Mouse (Mus musculus): ENCODE data around the gene Zbtb20. TPM values are rescaled to one million over a fixed set of nuclear protein-coding genes. Genes with fewer than 3 reads are reported as not detected.

Zbtb20 gene
- total and polyA plus RNA-seq, 3 experiments = 1.8 to 18.1 (median 6.6) TPM

GRCm38 (mm10) chr16:43484400-43484799 is 608.7 kb downstream of the Zbtb20 start:
- H3K4me3 ChIP-seq (ENCODE audit: low read depth, low read length) = no peak overlapping the region
- TF ChIP-seq GATA2 (IDR thresholded peaks at IDR 0.05; ENCODE audit: borderline replicate concordance, low read depth, low read length) = no peak
- no peak for DNase-seq (ENCODE audit: low spot score)
- H3K9me3 ChIP-seq (replicated peaks) = no peaks in the 10 kb centered on the region
- H3K4me1 ChIP-seq (ENCODE audit: insufficient read depth, low read depth, low read length) = no peaks in the 10 kb centered on the region
- H3K27me3 ChIP-seq (ENCODE audit: insufficient read depth, low read length) = no peaks in the 10 kb centered on the region
- no peaks in the 10 kb centered on the region for H3K36me3 ChIP-seq (replicated peaks)
- no peak for ATAC-seq (ENCODE audit: extremely low read depth, insufficient number of reproducible peaks, low FRiP score, poor library complexity, severe bottlenecking)

- H3K4me1 ChIP-seq (ENCODE audit: insufficient read depth, low read depth, low read length) = no peaks in the 10 kb centered on the region
- TF ChIP-seq CTCF (IDR thresholded peaks at IDR 0.05; ENCODE audit: low read depth, low read length) (no peak), GATA2 (IDR thresholded peaks at IDR 0.05; ENCODE audit: borderline replicate concordance, low read depth, low read length) (no peak), POLR2AphosphoS5 (IDR thresholded peaks at IDR 0.05; ENCODE audit: insufficient replicate concordance, low read depth, low read length) (no peak), TAL1 (conservative IDR thresholded peaks at IDR 0.05; ENCODE audit: low read depth, low read length) (no peak), GATA1 (IDR thresholded peaks at IDR 0.05; ENCODE audit: borderline replicate concordance, low read length) (no peak)
Observed at GRCm38 (mm10) chr16:43489362-43489761, 613.7 kb downstream of the Zbtb20 start.

GRCm38 (mm10) chr16:43489984-43490383 is 614.3 kb downstream of the Zbtb20 start:
- no peaks in the 10 kb centered on the region for H3K36me3 ChIP-seq (replicated peaks)

More at GRCm38 (mm10) chr16:43489362-43489761, 613.7 kb downstream of the Zbtb20 start:
- no peaks in the 10 kb centered on the region for H3K27me3 ChIP-seq (ENCODE audit: insufficient read depth, low read length)
- H3K36me3 ChIP-seq (replicated peaks) = no peaks in the 10 kb centered on the region
- DNase-seq (ENCODE audit: low spot score) (no peak), ATAC-seq (ENCODE audit: extremely low read depth, insufficient number of reproducible peaks, low FRiP score, poor library complexity, severe bottlenecking) (no peak)
- H3K9me3 ChIP-seq (replicated peaks) = no peaks in the 10 kb centered on the region
- no peak overlapping the region for H3K4me3 ChIP-seq (ENCODE audit: low read depth, low read length)

GRCm38 (mm10) chr16:43492863-43493262 is 617.2 kb downstream of the Zbtb20 start:
- Histone ChIP-seq H3K4me1 (ENCODE audit: insufficient read depth, low read depth, low read length) (no peaks in the 10 kb centered on the region), H3K27me3 (ENCODE audit: insufficient read depth, low read length) (no peaks in the 10 kb centered on the region), H3K9me3 (replicated peaks) (no peaks in the 10 kb centered on the region), H3K4me3 (ENCODE audit: low read depth, low read length) (no peak overlapping the region), H3K36me3 (replicated peaks) (no peaks in the 10 kb centered on the region)
- DNase-seq (ENCODE audit: low spot score) (no peak), ATAC-seq (ENCODE audit: extremely low read depth, insufficient number of reproducible peaks, low FRiP score, poor library complexity, severe bottlenecking) (no peak)
- TF ChIP-seq TAL1 (conservative IDR thresholded peaks at IDR 0.05; ENCODE audit: low read depth, low read length) = no peak
- TF ChIP-seq GATA2 (IDR thresholded peaks at IDR 0.05; ENCODE audit: borderline replicate concordance, low read depth, low read length) = no peak
- TF ChIP-seq GATA1 (IDR thresholded peaks at IDR 0.05; ENCODE audit: borderline replicate concordance, low read length) = no peak
- TF ChIP-seq CTCF (IDR thresholded peaks at IDR 0.05; ENCODE audit: low read depth, low read length) = no peak
- TF ChIP-seq POLR2AphosphoS5 (IDR thresholded peaks at IDR 0.05; ENCODE audit: insufficient replicate concordance, low read depth, low read length) = no peak

More at GRCm38 (mm10) chr16:43489984-43490383, 614.3 kb downstream of the Zbtb20 start:
- no peaks in the 10 kb centered on the region for H3K9me3 ChIP-seq (replicated peaks)
- no peaks in the 10 kb centered on the region for H3K4me1 ChIP-seq (ENCODE audit: insufficient read depth, low read depth, low read length)
- no peaks in the 10 kb centered on the region for H3K27me3 ChIP-seq (ENCODE audit: insufficient read depth, low read length)
- ATAC-seq (ENCODE audit: extremely low read depth, insufficient number of reproducible peaks, low FRiP score, poor library complexity, severe bottlenecking) (no peak), DNase-seq (ENCODE audit: low spot score) (no peak)
- H3K4me3 ChIP-seq (ENCODE audit: low read depth, low read length) = no peak overlapping the region
- TF ChIP-seq POLR2AphosphoS5 (IDR thresholded peaks at IDR 0.05; ENCODE audit: insufficient replicate concordance, low read depth, low read length) (no peak), GATA2 (IDR thresholded peaks at IDR 0.05; ENCODE audit: borderline replicate concordance, low read depth, low read length) (no peak), CTCF (IDR thresholded peaks at IDR 0.05; ENCODE audit: low read depth, low read length) (no peak), GATA1 (IDR thresholded peaks at IDR 0.05; ENCODE audit: borderline replicate concordance, low read length) (no peak), TAL1 (conservative IDR thresholded peaks at IDR 0.05; ENCODE audit: low read depth, low read length) (no peak)

- no peak for TF ChIP-seq GATA1 (IDR thresholded peaks at IDR 0.05; ENCODE audit: borderline replicate concordance, low read length)
- Histone ChIP-seq H3K9me3 (replicated peaks) (no peaks in the 10 kb centered on the region), H3K27me3 (ENCODE audit: insufficient read depth, low read length) (no peaks in the 10 kb centered on the region), H3K36me3 (replicated peaks) (no peaks in the 10 kb centered on the region), H3K4me3 (ENCODE audit: low read depth, low read length) (no peak overlapping the region), H3K4me1 (ENCODE audit: insufficient read depth, low read depth, low read length) (no peaks in the 10 kb centered on the region)
- DNase-seq (ENCODE audit: low spot score) (no peak), ATAC-seq (ENCODE audit: extremely low read depth, insufficient number of reproducible peaks, low FRiP score, poor library complexity, severe bottlenecking) (no peak)
Observed at GRCm38 (mm10) chr16:43493596-43494385, 618.1 kb downstream of the Zbtb20 start.

GRCm38 (mm10) chr16:43495175-43495818 is 619.6 kb downstream of the Zbtb20 start:
- H3K4me1 ChIP-seq (ENCODE audit: insufficient read depth, low read depth, low read length) = no peaks in the 10 kb centered on the region
- TF ChIP-seq GATA1 (IDR thresholded peaks at IDR 0.05; ENCODE audit: borderline replicate concordance, low read length) = no peak
- TF ChIP-seq CTCF (IDR thresholded peaks at IDR 0.05; ENCODE audit: low read depth, low read length) = no peak
- TF ChIP-seq TAL1 (conservative IDR thresholded peaks at IDR 0.05; ENCODE audit: low read depth, low read length) = no peak
- TF ChIP-seq POLR2AphosphoS5 (IDR thresholded peaks at IDR 0.05; ENCODE audit: insufficient replicate concordance, low read depth, low read length) = no peak
- no peak for TF ChIP-seq GATA2 (IDR thresholded peaks at IDR 0.05; ENCODE audit: borderline replicate concordance, low read depth, low read length)
- ATAC-seq (ENCODE audit: extremely low read depth, insufficient number of reproducible peaks, low FRiP score, poor library complexity, severe bottlenecking) = no peak
- H3K27me3 ChIP-seq (ENCODE audit: insufficient read depth, low read length) = no peaks in the 10 kb centered on the region
- no peak for DNase-seq (ENCODE audit: low spot score)
- H3K4me3 ChIP-seq (ENCODE audit: low read depth, low read length) = no peak overlapping the region
- no peaks in the 10 kb centered on the region for H3K9me3 ChIP-seq (replicated peaks)
- H3K36me3 ChIP-seq (replicated peaks) = no peaks in the 10 kb centered on the region

All from G1E (cell line).